Mouse (Mus musculus) hindbrain, embryonic 13.5 days (tissue): ENCODE measurements around the gene Dock6. TPM values are rescaled to one million over a fixed set of nuclear protein-coding genes. Genes with fewer than 3 reads are reported as not detected.

Experiments used
- ATAC-seq: fragments of 200-750 bp; cut with Nextera tagmentation; 2 replicates; pipeline ENCODE4 v1.8.0; 2017; ENCODE audit warnings: moderate TSS enrichment; ENCODE audit not compliant: low FRiP score
- H3K27ac ChIP-seq: fragments of 300-500 bp; sonication (generic); 2 replicates; pipeline ENCODE4 v1.5.1; 2015; ENCODE audit warnings: inconsistent platforms, mild to moderate bottlenecking, moderate library complexity
- H3K27me3 ChIP-seq: fragments of 300-500 bp; sonication (generic); 2 replicates; pipeline ENCODE4 v1.6.1; 2015; ENCODE audit warnings: mild to moderate bottlenecking, inconsistent platforms
- H3K36me3 ChIP-seq: fragments of 300-500 bp; sonication (generic); 2 replicates; pipeline ENCODE4 v1.6.1; 2015; ENCODE audit warnings: mild to moderate bottlenecking, inconsistent platforms
- H3K4me1 ChIP-seq: fragments of 300-500 bp; sonication (generic); replicated peaks from 2 replicates; pipeline ENCODE4 v1.6.1; 2015; ENCODE audit warnings: inconsistent platforms
- H3K4me2 ChIP-seq: fragments of 300-500 bp; sonication (generic); 2 replicates; pipeline ENCODE4 v1.6.1; 2015; ENCODE audit warnings: inconsistent platforms, mild to moderate bottlenecking, moderate library complexity
- H3K4me3 ChIP-seq: fragments of 300-500 bp; sonication (generic); 2 replicates; pipeline ENCODE4 v1.5.1; 2015; ENCODE audit warnings: mild to moderate bottlenecking, inconsistent platforms
- H3K9ac ChIP-seq: fragments of 300-500 bp; sonication (generic); 2 replicates; pipeline ENCODE4 v1.6.1; 2015; ENCODE audit warnings: mild to moderate bottlenecking, inconsistent platforms
- H3K9me3 ChIP-seq: fragments of 300-500 bp; sonication (generic); 2 replicates; pipeline ENCODE4 v1.6.1; 2016; ENCODE audit warnings: inconsistent platforms
- WGBS: fragments of 180-500 bp; shearing (Covaris S2); methylation state at CpG from one replicate; pipeline ENCODE4 v1.1.7; 2015; 5-methylcytosine and 5-hydroxymethylcytosine counted together
- polyA plus RNA-seq: library from polyadenylated mRNA; unstranded; fragments of >200 nt; fragmentation: Nextera tagmentation; extraction: Ambion mirVana; gene quantifications from 2 replicates; pipeline ENCODE4 v1.2.1, GENCODE M21; 2015

Gene Dock6
- polyA plus RNA-seq, 1 experiment from 2014 or later: 17.2 TPM

DNA sequence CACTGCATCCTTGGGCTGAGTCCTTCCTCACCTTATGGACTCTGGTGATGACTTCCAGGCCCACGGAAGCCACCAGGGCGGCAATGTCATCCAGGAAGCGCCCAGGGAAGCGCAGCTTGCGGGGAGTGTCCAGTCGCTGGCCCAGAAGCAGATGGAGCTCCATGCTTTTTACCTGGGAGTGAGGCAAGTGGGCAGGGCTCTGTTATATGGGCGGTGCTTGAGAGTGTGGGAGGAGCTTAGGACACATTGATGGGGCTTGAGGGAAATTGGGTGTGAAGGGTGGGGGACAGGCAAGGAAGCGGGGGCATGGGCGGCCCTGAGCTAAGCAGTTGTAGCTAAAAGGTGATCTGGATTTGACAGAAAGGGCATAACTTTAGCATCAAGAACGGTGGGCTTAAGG is 28.1 kb downstream of the Dock6 start:
- no peak overlapping the region for H3K27ac ChIP-seq
- no peak overlapping the region for H3K4me2 ChIP-seq
- H3K9ac ChIP-seq: no peak overlapping the region
- no peak for ATAC-seq
- 0 out of 2 replicates have a peak, but pooled peaks cover 3% of the 10 kb centered on the region for H3K4me1 ChIP-seq
- H3K27me3 ChIP-seq: no peaks in the 10 kb centered on the region
- no peak overlapping the region for H3K4me3 ChIP-seq
- 65% methylated on average over 10 of the region's 10 CpGs for WGBS
- H3K9me3 ChIP-seq: no peaks in the 10 kb centered on the region
- H3K36me3 ChIP-seq: no peaks in the 10 kb centered on the region

DNA sequence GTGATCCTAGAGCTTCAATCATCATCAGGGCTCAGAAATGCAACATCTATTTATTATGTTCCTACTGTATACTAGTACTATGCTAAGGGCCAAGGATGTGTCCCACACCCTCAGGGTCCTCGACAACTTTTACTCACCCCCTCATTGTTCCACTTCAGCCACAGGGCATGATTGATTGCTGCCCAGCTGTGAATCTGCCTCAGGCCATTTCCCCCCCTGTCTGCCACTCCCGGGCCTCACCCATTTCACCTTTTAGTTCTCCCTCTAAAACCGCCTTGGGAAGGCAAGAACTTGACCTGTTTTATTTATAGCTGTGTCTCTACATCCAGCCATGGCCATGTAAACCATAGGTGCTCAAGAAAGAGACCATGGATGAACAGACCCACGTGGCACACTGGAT is 28.5 kb downstream of the Dock6 start:
- Histone ChIP-seq H3K4me1 (0 out of 2 replicates have a peak, but pooled peaks cover 3% of the 10 kb centered on the region), H3K27ac (no peak overlapping the region), H3K36me3 (no peaks in the 10 kb centered on the region), H3K4me3 (no peak overlapping the region), H3K9me3 (no peaks in the 10 kb centered on the region), H3K4me2 (no peak overlapping the region), H3K9ac (no peak overlapping the region), H3K27me3 (no peaks in the 10 kb centered on the region)
- no peak for ATAC-seq
- WGBS: 52% methylated on average over 4 of the region's 4 CpGs

DNA sequence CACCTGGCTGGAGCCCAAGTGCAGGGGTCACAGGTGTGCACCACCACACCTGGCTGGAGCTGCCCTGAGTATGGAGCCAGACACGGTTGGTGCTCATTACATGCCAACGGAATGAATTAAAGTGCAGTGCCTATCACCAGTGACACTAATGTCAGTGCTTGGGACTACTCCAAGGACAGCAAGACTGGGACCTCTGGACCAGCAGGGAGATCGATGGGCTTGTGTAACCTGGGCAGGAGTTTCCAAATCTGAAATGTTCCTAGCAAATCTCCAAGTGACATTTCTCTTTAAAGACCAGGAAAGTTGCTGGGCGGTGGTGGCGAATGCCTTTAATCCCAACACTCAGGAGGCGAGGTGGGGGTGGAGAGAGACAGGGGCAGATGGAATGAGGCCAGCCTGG is 29.7 kb downstream of the Dock6 start:
- 0 out of 2 replicates have a peak, but pooled peaks cover 3% of the 10 kb centered on the region for H3K4me1 ChIP-seq
- 91% methylated on average over 6 of the region's 6 CpGs for WGBS
- no peak overlapping the region for H3K27ac ChIP-seq
- no peak overlapping the region for H3K9ac ChIP-seq
- no peak overlapping the region for H3K4me3 ChIP-seq
- no peak overlapping the region for H3K4me2 ChIP-seq
- H3K36me3 ChIP-seq: no peaks in the 10 kb centered on the region
- no peak for ATAC-seq
- H3K27me3 ChIP-seq: no peaks in the 10 kb centered on the region
- H3K9me3 ChIP-seq: no peaks in the 10 kb centered on the region

- no peak overlapping the region for H3K4me3 ChIP-seq
- no peak overlapping the region for H3K4me2 ChIP-seq
- peak overlapping the region; percentile 19; the same call in 1 of the 2 replicates for H3K9ac ChIP-seq
- 0 out of 2 replicates have a peak, but pooled peaks cover 3% of the 10 kb centered on the region for H3K4me1 ChIP-seq
- no peaks in the 10 kb centered on the region for H3K36me3 ChIP-seq
- H3K27ac ChIP-seq: no peak overlapping the region
- WGBS: 90% methylated on average over 12 of the region's 12 CpGs
- H3K27me3 ChIP-seq: no peaks in the 10 kb centered on the region
- no peak for ATAC-seq
- no peaks in the 10 kb centered on the region for H3K9me3 ChIP-seq
Measured at GRCm38 (mm10) chr9:21820183-21820582, 32.3 kb downstream of the Dock6 start.

DNA sequence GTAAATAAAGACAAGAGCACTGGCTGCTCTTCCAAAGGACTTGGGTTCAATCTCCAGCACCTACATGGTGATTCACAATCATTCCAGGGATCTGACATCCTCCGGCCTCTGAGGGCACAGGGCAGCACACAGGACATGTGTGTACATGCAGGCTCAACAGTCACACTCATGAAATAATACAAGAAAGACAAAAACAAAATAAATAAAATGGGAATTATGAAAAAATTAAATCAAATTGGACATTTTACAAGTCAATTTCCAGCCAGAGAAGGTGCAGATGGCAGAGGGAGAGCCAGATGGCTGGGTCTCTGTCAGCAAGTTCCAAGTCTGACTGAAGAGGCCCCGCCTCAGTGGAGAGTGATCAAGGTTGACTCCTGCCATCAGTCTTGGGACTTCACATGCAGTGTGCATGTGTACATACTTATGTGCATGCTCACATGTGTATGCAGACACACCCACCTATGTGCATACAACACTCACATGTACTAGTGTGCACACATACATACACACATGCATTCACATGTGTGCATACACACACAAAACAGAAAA is 33.2 kb downstream of the Dock6 start:
- Histone ChIP-seq H3K36me3 (peaks cover 2% of the 10 kb centered on the region; the same call in 1 of the 2 replicates), H3K4me2 (no peak overlapping the region), H3K27ac (no peak overlapping the region), H3K4me1 (0 out of 2 replicates have a peak, but pooled peaks cover 3% of the 10 kb centered on the region), H3K4me3 (no peak overlapping the region), H3K9me3 (no peaks in the 10 kb centered on the region), H3K27me3 (no peaks in the 10 kb centered on the region), H3K9ac (no peak overlapping the region)
- WGBS: 94% methylated on average over 2 of the region's 2 CpGs
- ATAC-seq: no peak

GRCm38 (mm10) chr9:21818561-21818960 is 33.9 kb downstream of the Dock6 start:
- Histone ChIP-seq H3K4me3 (no peak overlapping the region), H3K27ac (no peak overlapping the region), H3K4me1 (0 out of 2 replicates have a peak, but pooled peaks cover 3% of the 10 kb centered on the region), H3K27me3 (no peaks in the 10 kb centered on the region), H3K4me2 (no peak overlapping the region), H3K9me3 (no peaks in the 10 kb centered on the region), H3K36me3 (peaks cover 4% of the 10 kb centered on the region; the same call in 1 of the 2 replicates), H3K9ac (no peak overlapping the region)
- WGBS: 90% methylated on average over 6 of the region's 6 CpGs
- no peak for ATAC-seq

GRCm38 (mm10) chr9:21818125-21818524 is 34.3 kb downstream of the Dock6 start:
- H3K4me2 ChIP-seq: no peak overlapping the region
- no peak overlapping the region for H3K27ac ChIP-seq
- no peak overlapping the region for H3K4me3 ChIP-seq
- no peak overlapping the region for H3K9ac ChIP-seq
- no peaks in the 10 kb centered on the region for H3K27me3 ChIP-seq
- H3K4me1 ChIP-seq: 0 out of 2 replicates have a peak, but pooled peaks cover 3% of the 10 kb centered on the region
- no peaks in the 10 kb centered on the region for H3K9me3 ChIP-seq
- 73% methylated on average over 4 of the region's 4 CpGs for WGBS
- ATAC-seq: no peak
- H3K36me3 ChIP-seq: peaks cover 4% of the 10 kb centered on the region; the same call in 1 of the 2 replicates

- WGBS: 68% methylated on average over 9 of the region's 9 CpGs
- 0 out of 2 replicates have a peak, but pooled peaks cover 3% of the 10 kb centered on the region for H3K4me1 ChIP-seq
- no peak overlapping the region for H3K9ac ChIP-seq
- H3K9me3 ChIP-seq: no peaks in the 10 kb centered on the region
- no peaks in the 10 kb centered on the region for H3K27me3 ChIP-seq
- ATAC-seq: no peak
- H3K4me3 ChIP-seq: no peak overlapping the region
- H3K4me2 ChIP-seq: no peak overlapping the region
- no peak overlapping the region for H3K27ac ChIP-seq
- peaks cover 4% of the 10 kb centered on the region; the same call in 1 of the 2 replicates for H3K36me3 ChIP-seq
Measured at GRCm38 (mm10) chr9:21816716-21817305, 35.6 kb downstream of the Dock6 start.

GRCm38 (mm10) chr9:21811170-21811569 is 41.3 kb downstream of the Dock6 start:
- no peak for ATAC-seq
- peaks cover 4% of the 10 kb centered on the region; the same call in 1 of the 2 replicates for H3K36me3 ChIP-seq
- 90% methylated on average over 5 of the region's 5 CpGs for WGBS
- H3K27me3 ChIP-seq: no peaks in the 10 kb centered on the region
- no peak overlapping the region for H3K4me3 ChIP-seq
- H3K4me1 ChIP-seq: no peaks in the 10 kb centered on the region
- no peak overlapping the region for H3K27ac ChIP-seq
- H3K9ac ChIP-seq: no peak overlapping the region
- H3K4me2 ChIP-seq: no peak overlapping the region
- H3K9me3 ChIP-seq: no peaks in the 10 kb centered on the region

GRCm38 (mm10) chr9:21808561-21808960 is 43.9 kb downstream of the Dock6 start:
- H3K4me1 ChIP-seq: no peaks in the 10 kb centered on the region
- no peaks in the 10 kb centered on the region for H3K27me3 ChIP-seq
- ATAC-seq: no peak
- H3K9me3 ChIP-seq: no peaks in the 10 kb centered on the region
- 67% methylated on average over 3 of the region's 3 CpGs for WGBS
- H3K4me2 ChIP-seq: no peak overlapping the region
- no peak overlapping the region for H3K4me3 ChIP-seq
- no peaks in the 10 kb centered on the region; the same call in 1 of the 2 replicates for H3K36me3 ChIP-seq
- H3K27ac ChIP-seq: no peak overlapping the region
- H3K9ac ChIP-seq: no peak overlapping the region

GRCm38 (mm10) chr9:21806976-21807375 is 45.5 kb downstream of the Dock6 start:
- Histone ChIP-seq H3K36me3 (no peaks in the 10 kb centered on the region), H3K4me1 (no peaks in the 10 kb centered on the region), H3K4me3 (no peak overlapping the region), H3K4me2 (no peak overlapping the region), H3K9ac (no peak overlapping the region), H3K27ac (no peak overlapping the region), H3K27me3 (no peaks in the 10 kb centered on the region), H3K9me3 (no peaks in the 10 kb centered on the region)
- no peak for ATAC-seq
- 75% methylated on average over 11 of the region's 11 CpGs for WGBS

GRCm38 (mm10) chr9:21806363-21806762 is 46.1 kb downstream of the Dock6 start:
- WGBS: 76% methylated on average over 3 of the region's 3 CpGs
- H3K27ac ChIP-seq: no peak overlapping the region
- no peaks in the 10 kb centered on the region for H3K27me3 ChIP-seq
- no peak overlapping the region for H3K4me2 ChIP-seq
- no peak overlapping the region for H3K9ac ChIP-seq
- no peaks in the 10 kb centered on the region for H3K4me1 ChIP-seq
- no peak overlapping the region for H3K4me3 ChIP-seq
- no peaks in the 10 kb centered on the region for H3K9me3 ChIP-seq
- no peaks in the 10 kb centered on the region for H3K36me3 ChIP-seq
- no peak for ATAC-seq
